22 mouse cellular contexts compared by ENCODE assay signal in genomic region chr2:179425602-179426001, GRCm38 (mm10). TPM values are rescaled to one million over a fixed set of nuclear protein-coding genes. Genes with fewer than 3 reads are reported as not detected.
DNase-seq lines count a peak whose midpoint lies in the region; ATAC-seq lines count a peak whose summit lies in the region.
"Had no signal": no experiment of that assay in that cellular context is flagged by ENCODE, and none has a peak within 500 bp of the region (broad histone marks: within the 10 kb centered on the region; RNA-seq: fewer than 3 reads in every experiment).

No protein-coding gene starts in this region.

- 18% methylated on average over 3 of the region's 3 CpGs for WGBS in kidney, embryonic 14.5 days
- WGBS in kidney, embryonic 15.5 days: 15% methylated on average over 3 of the region's 3 CpGs
- 13% methylated on average over 3 of the region's 3 CpGs for WGBS in kidney, embryonic 16.5 days

- H3K27me3 ChIP-seq in kidney, embryonic 14.5 days (ENCODE audit: control insufficient read depth, insufficient read depth, low read length): no peaks in the 10 kb centered on the region
- H3K27me3 ChIP-seq in kidney, embryonic 15.5 days: no peaks in the 10 kb centered on the region
- no peaks in the 10 kb centered on the region for H3K27me3 ChIP-seq in kidney, embryonic 16.5 days (ENCODE audit: insufficient read depth, low read length)
- H3K27me3 ChIP-seq: CH12.LX, Patski had no signal

- H3K9me3 ChIP-seq in kidney, embryonic 14.5 days (ENCODE audit: control insufficient read depth, low read length): no peaks in the 10 kb centered on the region
- H3K9me3 ChIP-seq in kidney, embryonic 15.5 days (replicated peaks): no peaks in the 10 kb centered on the region
- H3K9me3 ChIP-seq in kidney, embryonic 16.5 days (ENCODE audit: low read length): no peaks in the 10 kb centered on the region

- no peak overlapping the region for H3K4me2 ChIP-seq in kidney, embryonic 14.5 days (replicated peaks; ENCODE audit: low read depth, low read length)
- no peak overlapping the region for H3K4me2 ChIP-seq in kidney, embryonic 15.5 days
- H3K4me2 ChIP-seq in kidney, embryonic 16.5 days (replicated peaks; ENCODE audit: low read depth, low read length): no peak overlapping the region

- no peak overlapping the region for H3K9ac ChIP-seq in kidney, embryonic 14.5 days (ENCODE audit: low read depth, low read length)
- H3K9ac ChIP-seq in kidney, embryonic 15.5 days: no peak overlapping the region
- H3K9ac ChIP-seq in kidney, embryonic 16.5 days (replicated peaks; ENCODE audit: low read length): no peak overlapping the region

- no peaks in the 10 kb centered on the region for H3K36me3 ChIP-seq in kidney, embryonic 14.5 days (ENCODE audit: control insufficient read depth, insufficient read depth, low read length)
- H3K36me3 ChIP-seq in kidney, embryonic 15.5 days: no peaks in the 10 kb centered on the region
- no peaks in the 10 kb centered on the region for H3K36me3 ChIP-seq in kidney, embryonic 16.5 days (ENCODE audit: insufficient read depth, low read length)
- H3K36me3 ChIP-seq: G1E had no signal

- peaks cover 10% of the 10 kb centered on the region; the same call in 1 of the 2 replicates for H3K4me1 ChIP-seq in kidney, embryonic 14.5 days (ENCODE audit: control insufficient read depth, insufficient read depth, low read length)
- peaks cover 8% of the 10 kb centered on the region; the same call in 1 of the 2 replicates for H3K4me1 ChIP-seq in kidney, embryonic 15.5 days
- peaks cover 9% of the 10 kb centered on the region for H3K4me1 ChIP-seq in kidney, embryonic 16.5 days (ENCODE audit: insufficient read depth, low read length)

- ATAC-seq in kidney, embryonic 14.5 days (ENCODE audit: low FRiP score, low TSS enrichment): peak; percentile 61; the same call in 1 of the 2 replicates
- peak; percentile 68 for ATAC-seq in kidney, embryonic 15.5 days (replicated peaks; ENCODE audit: low FRiP score)
- ATAC-seq in kidney, embryonic 16.5 days (ENCODE audit: low FRiP score, low TSS enrichment): peak; percentile 69
- ATAC-seq: activated CD4-positive, CD25-positive, alpha-beta regulatory T cell, adult 4 months; CD4-positive, CD25-positive, alpha-beta regulatory T cell, adult 4 months; Patski had no signal

- no peak overlapping the region for H3K27ac ChIP-seq in kidney, embryonic 14.5 days (ENCODE audit: low read depth, low read length)
- no peak overlapping the region for H3K27ac ChIP-seq in kidney, embryonic 15.5 days
- no peak overlapping the region for H3K27ac ChIP-seq in kidney, embryonic 16.5 days (ENCODE audit: low read length)

- no peak for DNase-seq in kidney, adult 8-10 months
- DNase-seq in kidney, postnatal 4 days: no peak
- DNase-seq in kidney, postnatal 36 days: no peak
- DNase-seq: adrenal gland, adult 2 months; adrenal gland, adult 8-10 months; adrenal gland, postnatal 10 days; adrenal gland, postnatal 14 days; adrenal gland, postnatal 25 days; adrenal gland, postnatal 36 days; B cell, adult 2 months; cerebellum, adult 11 months; cerebellum, adult 11-12 months; cerebellum, adult 18-20 months had no signal

- no peak overlapping the region for H3K4me3 ChIP-seq in kidney, embryonic 14.5 days (ENCODE audit: low read length)
- H3K4me3 ChIP-seq in kidney, embryonic 15.5 days (replicated peaks): no peak overlapping the region
- no peak overlapping the region for H3K4me3 ChIP-seq in kidney, embryonic 16.5 days (ENCODE audit: low read length)

RNA-seq across cellular contexts. Expression of gene Cdh4, which starts 16.6 kb away (rescaled TPM):
- 14.5 and 19.4 TPM in 2 replicates for polyA plus RNA-seq in kidney, embryonic 14.5 days (2014; fragmentation: Nextera tagmentation; extraction: Ambion mirVana)
- 23.2 and 24.1 TPM in 2 replicates for polyA plus RNA-seq in kidney, embryonic 15.5 days (2015; fragmentation: Nextera tagmentation; extraction: Ambion mirVana)
- polyA plus RNA-seq in kidney, embryonic 16.5 days (2015; fragmentation: Nextera tagmentation; extraction: Ambion mirVana): 23.0 and 25.8 TPM in 2 replicates
- polyA plus RNA-seq: C2C12; CD4-positive, CD25-positive, alpha-beta regulatory T cell, adult 4 months; G1E; Patski had no signal
